Mouse (Mus musculus): Measurements from ENCODE around the gene Limch1.

DNA sequence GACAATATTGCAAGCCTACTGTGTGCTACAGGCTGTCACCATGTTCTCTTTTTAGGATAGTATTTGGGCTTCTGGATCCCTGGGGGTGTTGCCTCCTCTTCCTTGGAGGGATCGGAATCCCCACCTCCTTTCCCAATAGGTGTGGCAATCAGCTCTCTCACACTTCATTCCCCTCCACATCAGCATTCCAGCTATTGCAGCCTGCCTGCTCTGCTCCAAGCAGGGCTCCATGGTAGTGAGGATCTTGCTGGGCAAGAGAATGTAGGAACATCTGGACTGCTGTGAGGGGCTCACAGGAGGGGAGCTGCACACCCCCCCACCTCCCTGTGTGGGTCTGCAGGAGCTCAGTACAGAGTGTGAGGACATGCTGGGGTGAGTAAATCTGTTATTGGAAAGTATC lies 152.6 kb downstream of the Limch1 start:
- TF ChIP-seq CTCF (IDR thresholded peaks at IDR 0.05; ENCODE audit: low read depth, low read length) (no peak), GATA1 (IDR thresholded peaks at IDR 0.05; ENCODE audit: borderline replicate concordance, low read length) (no peak)
